Comparison of ENCODE assay signal across 21 mouse cellular contexts in genomic region chr6:118933017-118933594, GRCm38 (mm10).
DNase-seq lines count a peak whose midpoint lies in the region; ATAC-seq lines count a peak whose summit lies in the region.
"Had no signal": no experiment of that assay in that cellular context is flagged by ENCODE, and none has a peak within 500 bp of the region (broad histone marks: within the 10 kb centered on the region; RNA-seq: fewer than 3 reads in every experiment).

No protein-coding gene starts in this region.

- 0 out of 2 replicates have a peak, but pooled peaks have one; percentile 9 for ATAC-seq in frontal cortex, adult (ENCODE audit: low TSS enrichment)
- ATAC-seq: hindbrain, postnatal 0 days; intestine, embryonic 15.5 days had no signal

- peak; percentile 44 to 75 for DNase-seq in adrenal gland, adult (ENCODE audit: inconsistent age in 2 of 2, low spot score in 1 of 2)
- no peak for DNase-seq in adrenal gland, postnatal 4 days (ENCODE audit: low spot score in 2 of 2)
- no peak for DNase-seq in frontal cortex, postnatal 14 days (ENCODE audit: low spot score in 2 of 2)
- DNase-seq in right cerebral cortex, adult 18-20 months = peak; percentile 35
- DNase-seq in right cerebral cortex, postnatal 25 days = no peak
- DNase-seq in urinary bladder, adult 18-20 months (ENCODE audit: low spot score in 2 of 2) = no peak
- DNase-seq: adrenal gland, postnatal 25 days; cerebellum, adult 9-10 months; gastrocnemius, adult 2 months; gastrocnemius, postnatal 36 days; heart, adult 18-20 months; heart, postnatal 36 days; kidney, adult 2 months; kidney, postnatal 36 days; liver; lung, embryonic 14.5 days; lung, postnatal 14 days; midbrain, embryonic 14.5 days had no signal

Comparison
In these comparisons a context has a peak if more than half of its experiments do, and no peak if none do; other contexts are left out.
1. DNase-seq: peak in adrenal gland, adult (2 of 2) and right cerebral cortex, adult 18-20 months (single experiment); none in adrenal gland, postnatal 4 days (0 of 2), frontal cortex, postnatal 14 days (0 of 2), right cerebral cortex, postnatal 25 days (single experiment) and urinary bladder, adult 18-20 months (0 of 2).